Mouse (Mus musculus) 416B (cell line): Measurements from ENCODE around the gene Hyal1.
A peak's percentile ranks its signal among the peaks of the same experiment; 100 is the strongest.

Experiments used
- DNase-seq: peaks from one replicate; pipeline ENCODE4 v3.0.0; 2011; ENCODE audit warnings: low read depth

The Hyal1 gene

GRCm38 (mm10) chr9:107594281-107595062, 17.7 kb downstream of the Hyal1 start:
- no peak for DNase-seq

GRCm38 (mm10) chr9:107596619-107597569, 20.2 kb downstream of the Hyal1 start:
- no peak for DNase-seq

GRCm38 (mm10) chr9:107598385-107598784, 21.7 kb downstream of the Hyal1 start:
- DNase-seq = no peak

- no peak for DNase-seq
Observed at GRCm38 (mm10) chr9:107599433-107599832, 22.7 kb downstream of the Hyal1 start.

- no peak for DNase-seq
Observed at GRCm38 (mm10) chr9:107599842-107600241, 23.1 kb downstream of the Hyal1 start.

- DNase-seq = peak; percentile 27
Observed at GRCm38 (mm10) chr9:107600745-107601144, 24.0 kb downstream of the Hyal1 start.

GRCm38 (mm10) chr9:107601275-107601674, 24.5 kb downstream of the Hyal1 start:
- DNase-seq = no peak

- peak; percentile 89 for DNase-seq
Observed at GRCm38 (mm10) chr9:107602068-107602648, 25.4 kb downstream of the Hyal1 start.

GRCm38 (mm10) chr9:107603251-107603650, 26.5 kb downstream of the Hyal1 start:
- no peak for DNase-seq

- no peak for DNase-seq
Observed at GRCm38 (mm10) chr9:107605041-107605661, 28.4 kb downstream of the Hyal1 start.

GRCm38 (mm10) chr9:107606591-107606990, 29.9 kb downstream of the Hyal1 start:
- no peak for DNase-seq

- DNase-seq = no peak
Observed at GRCm38 (mm10) chr9:107607036-107607435, 30.3 kb downstream of the Hyal1 start.

GRCm38 (mm10) chr9:107607653-107608245, 31.0 kb downstream of the Hyal1 start:
- no peak for DNase-seq

- DNase-seq = no peak
Observed at GRCm38 (mm10) chr9:107608741-107609432, 32.2 kb downstream of the Hyal1 start, which contains the start of gene Sema3b. TSS of gene Sema3b (minus strand) at chr9:107609229.

- no peak for DNase-seq
Observed at GRCm38 (mm10) chr9:107609433-107609830, 32.7 kb downstream of the Hyal1 start.

- peak; percentile 52 for DNase-seq
Observed at GRCm38 (mm10) chr9:107611456-107612190, 34.9 kb downstream of the Hyal1 start.

GRCm38 (mm10) chr9:107612191-107612944, 35.6 kb downstream of the Hyal1 start:
- DNase-seq = peak; percentile 95

- no peak for DNase-seq
Observed at GRCm38 (mm10) chr9:107612945-107613569, 36.3 kb downstream of the Hyal1 start.

GRCm38 (mm10) chr9:107615035-107615434, 38.3 kb downstream of the Hyal1 start:
- DNase-seq = no peak
